Mouse (Mus musculus) embryonic fibroblast, embryonic 13.5 days (primary cell): ENCODE results near the gene Fbxl20.

ENCODE experiments used
- CTCF ChIP-seq: IDR thresholded peaks from 2 replicates; pipeline ENCODE4 v1.5.1; 2011; ENCODE audit warnings: mild to moderate bottlenecking, control low read depth, low read length, moderate library complexity, borderline replicate concordance; ENCODE audit not compliant: insufficient read depth
- POLR2A ChIP-seq: IDR thresholded peaks from 2 replicates; pipeline ENCODE4 v1.6.1; 2011; ENCODE audit warnings: low read depth, mild to moderate bottlenecking, control low read depth, low read length, moderate library complexity

- TF ChIP-seq POLR2A: no peak
- TF ChIP-seq CTCF: no peak
Observed at GRCm38 (mm10) chr11:98047745-98048144, 102.5 kb downstream of the Fbxl20 start.
